Mouse (Mus musculus): ENCODE measurements around the gene Plekho1. TPM values are rescaled to one million over a fixed set of nuclear protein-coding genes. Genes with fewer than 3 reads are reported as not detected.

Gene Plekho1
- polyA plus RNA-seq, 1 experiment from 2014 or later, result 80.1 TPM

Other genes starting within 250 kb of the Plekho1 start
- 50.5 and 52.3 TPM in 2 replicates for gene Tars2, start 235.8 kb downstream of the Plekho1 start, polyA plus RNA-seq (2016; fragmentation: Nextera tagmentation; extraction: Ambion mirVana)
- 29.2 and 29.4 TPM in 2 replicates for gene Rprd2, start 177.1 kb downstream of the Plekho1 start, polyA plus RNA-seq (2016; fragmentation: Nextera tagmentation; extraction: Ambion mirVana)
- 55.8 and 61.1 TPM in 2 replicates for gene Prpf3, start 140.1 kb downstream of the Plekho1 start, polyA plus RNA-seq (2016; fragmentation: Nextera tagmentation; extraction: Ambion mirVana)
- gene Mrps21, start 124.5 kb downstream of the Plekho1 start, polyA plus RNA-seq (2016; fragmentation: Nextera tagmentation; extraction: Ambion mirVana), result 341 and 343 TPM in 2 replicates
- 3.9 and 4.7 TPM in 2 replicates for gene Ciart, start 113.8 kb downstream of the Plekho1 start, polyA plus RNA-seq (2016; fragmentation: Nextera tagmentation; extraction: Ambion mirVana)
- gene BC028528, start 104.0 kb downstream of the Plekho1 start, polyA plus RNA-seq (2016; fragmentation: Nextera tagmentation; extraction: Ambion mirVana), result 10.2 and 12.4 TPM in 2 replicates
- gene Aph1a, start 102.0 kb downstream of the Plekho1 start, polyA plus RNA-seq (2016; fragmentation: Nextera tagmentation; extraction: Ambion mirVana), result 29.7 and 33.8 TPM in 2 replicates
- gene Car14, start 91.3 kb downstream of the Plekho1 start, polyA plus RNA-seq (2016; fragmentation: Nextera tagmentation; extraction: Ambion mirVana), result 19.2 and 19.5 TPM in 2 replicates
- 328 and 374 TPM in 2 replicates for gene Anp32e, start 66.8 kb downstream of the Plekho1 start, polyA plus RNA-seq (2016; fragmentation: Nextera tagmentation; extraction: Ambion mirVana)
- gene Vps45, start 62.5 kb upstream of the Plekho1 start, polyA plus RNA-seq (2016; fragmentation: Nextera tagmentation; extraction: Ambion mirVana), result 39.7 and 51.2 TPM in 2 replicates
- gene Otud7b, start 108.5 kb upstream of the Plekho1 start, polyA plus RNA-seq (2016; fragmentation: Nextera tagmentation; extraction: Ambion mirVana), result 16.2 and 19.1 TPM in 2 replicates
- gene Mtmr11, start 166.0 kb upstream of the Plekho1 start, polyA plus RNA-seq (2016; fragmentation: Nextera tagmentation; extraction: Ambion mirVana), result 13.9 and 16.0 TPM in 2 replicates
- gene Sf3b4, start 176.3 kb upstream of the Plekho1 start, polyA plus RNA-seq (2016; fragmentation: Nextera tagmentation; extraction: Ambion mirVana), result 173 and 181 TPM in 2 replicates
- gene Sv2a, start 185.2 kb upstream of the Plekho1 start, polyA plus RNA-seq (2016; fragmentation: Nextera tagmentation; extraction: Ambion mirVana), result 30.0 and 34.8 TPM in 2 replicates
- gene Bola1, start 223.7 kb upstream of the Plekho1 start, polyA plus RNA-seq (2016; fragmentation: Nextera tagmentation; extraction: Ambion mirVana), result 66.9 and 71.6 TPM in 2 replicates
- gene Hist2h2ab, start 223.9 kb upstream of the Plekho1 start, polyA plus RNA-seq (2016; fragmentation: Nextera tagmentation; extraction: Ambion mirVana), result 0.96 and 1.2 TPM in 2 replicates
- 9.0 and 11.6 TPM in 2 replicates for gene Hist2h2ac, start 224.9 kb upstream of the Plekho1 start, polyA plus RNA-seq (2016; fragmentation: Nextera tagmentation; extraction: Ambion mirVana)
- gene Hist2h2be, start 225.1 kb upstream of the Plekho1 start, polyA plus RNA-seq (2016; fragmentation: Nextera tagmentation; extraction: Ambion mirVana), result 10.9 and 11.4 TPM in 2 replicates
- 9.8 and 14.7 TPM in 2 replicates for gene Hist2h3c2, start 243.1 kb upstream of the Plekho1 start, polyA plus RNA-seq (2016; fragmentation: Nextera tagmentation; extraction: Ambion mirVana)
- 56.2 and 67.7 TPM in 2 replicates for gene Hist2h2aa2, start 244.3 kb upstream of the Plekho1 start, polyA plus RNA-seq (2016; fragmentation: Nextera tagmentation; extraction: Ambion mirVana)
- 27.1 and 35.0 TPM in 2 replicates for gene Hist2h2aa1, start 249.5 kb upstream of the Plekho1 start, polyA plus RNA-seq (2016; fragmentation: Nextera tagmentation; extraction: Ambion mirVana)